Mouse (Mus musculus) E14TG2a.4 (cell line): ENCODE measurements at regions not wholly inside any gene's neighbourhood (a gene's known extent, or its start where the extent isn't known, plus 50 kb on each side); places are given as distances from the start of the nearest gene placed in this dataset.

Source experiments
- CTCF ChIP-seq: conservative IDR thresholded peaks from 2 replicates; pipeline ENCODE4 v1.5.1; 2014; ENCODE audit warnings: low read length
- NANOG ChIP-seq: IDR thresholded peaks from 2 replicates; pipeline ENCODE4 v1.6.1; 2014; ENCODE audit warnings: borderline replicate concordance, low read length, mixed read lengths
- POU5F1 ChIP-seq: IDR thresholded peaks from 2 replicates; pipeline ENCODE4 v1.6.1; 2014; ENCODE audit warnings: low read length, borderline replicate concordance

GRCm38 (mm10) chr17:60720138-60720537 is 1707.0 kb upstream of the Nudt12 start:
- no peak for TF ChIP-seq CTCF
- TF ChIP-seq POU5F1: no peak
- TF ChIP-seq NANOG: no peak
